Mouse (Mus musculus): ENCODE measurements at regions not wholly inside any gene's neighbourhood (a gene's known extent, or its start where the extent isn't known, plus 50 kb on each side); places are given as distances from the start of the nearest gene placed in this dataset.

GRCm38 (mm10) chr8:89646946-89647345 is 603.0 kb upstream of the Sall1 start:
- no peak for TF ChIP-seq POLR2A (IDR thresholded peaks at IDR 0.05; ENCODE audit: borderline replicate concordance, low read depth, low read length)
- TF ChIP-seq CTCF (IDR thresholded peaks at IDR 0.05; ENCODE audit: low read depth, low read length): no peak
